Mouse (Mus musculus): ENCODE results near the gene Gm10964. TPM values are rescaled to one million over a fixed set of nuclear protein-coding genes. Genes with fewer than 3 reads are reported as not detected.

Gm10964 gene
- polyA plus RNA-seq, 1 experiment from 2014 or later, result not detected

GRCm38 (mm10) chr3:103734696-103735519 is 4.3 kb upstream of the Gm10964 start:
- DNase-seq (ENCODE audit: low spot score), result no peak

GRCm38 (mm10) chr3:103735776-103736600 is 3.2 kb upstream of the Gm10964 start:
- DNase-seq (ENCODE audit: low spot score), result no peak

- no peak for DNase-seq (ENCODE audit: low spot score)
These were observed 2.0 kb upstream of the Gm10964 start for GRCm38 (mm10) chr3:103737061-103737754.

- peak; percentile 88 for DNase-seq (ENCODE audit: low spot score)
These were observed 1.2 kb upstream of the Gm10964 start, which contains the start of gene Olfml3 for GRCm38 (mm10) chr3:103737778-103738571. Gene Olfml3, minus strand, starts transcription at chr3:103738001.

DNA sequence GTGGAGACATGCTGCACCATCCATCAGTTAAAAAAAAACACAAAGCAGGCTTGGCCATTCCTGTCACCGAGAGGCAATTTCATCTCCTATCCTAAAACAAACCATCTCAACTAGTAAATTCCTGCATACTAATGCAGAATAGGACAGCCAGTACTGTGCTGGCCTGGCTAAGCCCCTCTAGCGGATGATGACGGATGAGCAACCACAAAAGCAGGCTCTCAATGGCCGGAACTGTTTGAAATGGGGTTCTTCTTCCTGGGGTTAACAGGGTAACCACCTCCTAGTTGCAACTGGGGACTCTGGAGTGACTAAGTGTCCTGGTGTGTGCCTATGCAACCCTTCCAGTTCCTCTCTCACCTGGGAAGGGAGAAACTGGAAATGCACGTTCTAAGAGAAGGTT is 1.2 kb downstream of the Gm10964 start:
- no peak for DNase-seq (ENCODE audit: low spot score)

DNA sequence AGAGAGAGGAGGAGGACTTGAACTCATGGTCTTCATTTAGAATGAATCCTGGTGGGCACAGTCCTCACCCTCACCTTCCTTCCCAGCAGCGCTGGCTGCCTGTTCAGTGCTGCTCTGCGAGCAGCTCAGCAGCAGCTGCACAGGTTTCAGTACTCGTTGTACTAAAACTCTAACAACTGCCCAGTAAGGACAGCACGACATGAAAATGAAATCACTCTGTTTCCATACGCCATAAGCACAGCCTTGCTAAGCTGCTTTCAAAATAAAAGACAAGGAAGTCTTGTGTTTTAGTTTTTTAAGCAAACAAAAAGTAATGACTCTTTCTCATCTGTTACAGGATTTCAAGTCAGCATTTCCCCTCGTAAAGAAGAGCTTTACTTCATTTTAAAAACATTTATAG is 4.0 kb downstream of the Gm10964 start:
- no peak for DNase-seq (ENCODE audit: low spot score)

GRCm38 (mm10) chr3:103745001-103745770 is 6.0 kb downstream of the Gm10964 start:
- no peak for DNase-seq (ENCODE audit: low spot score)

DNA sequence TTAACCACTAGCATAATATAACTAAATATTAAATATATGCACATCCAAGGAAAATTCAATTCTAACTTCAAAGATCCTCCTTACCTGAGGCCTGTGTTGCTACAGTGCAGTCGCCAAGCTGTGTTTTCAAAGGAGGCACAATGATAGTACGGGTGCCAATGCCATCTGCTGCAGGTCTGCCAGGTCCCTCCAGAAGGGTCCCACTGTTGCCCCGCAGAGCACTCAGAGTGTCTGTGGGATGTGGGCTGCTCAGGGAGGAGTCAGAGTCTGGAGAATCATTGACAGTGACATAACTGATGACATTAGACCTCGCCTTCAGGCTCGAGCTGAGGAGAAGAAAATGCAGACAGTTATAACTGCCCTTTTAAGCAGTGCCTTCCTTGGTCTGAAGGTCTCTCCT is 7.5 kb downstream of the Gm10964 start:
- DNase-seq (ENCODE audit: low spot score), result no peak

DNA sequence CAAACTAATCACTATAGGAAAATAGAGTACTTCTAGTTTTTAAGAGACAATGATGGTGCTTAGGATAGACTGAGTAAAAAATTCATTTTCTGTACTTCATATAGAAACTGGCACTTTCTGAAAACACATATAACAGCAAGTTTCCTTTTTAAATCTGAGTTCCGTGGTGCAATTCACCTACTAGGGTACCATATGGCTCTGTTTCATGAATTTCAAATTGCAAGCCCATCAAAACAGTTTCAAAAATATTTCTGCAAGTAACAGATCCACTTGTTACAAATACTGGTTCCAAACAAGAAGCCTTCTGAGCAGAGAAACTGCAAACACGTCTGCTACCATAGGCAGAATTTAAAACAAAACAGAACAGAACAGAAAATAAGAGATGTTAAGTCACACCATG is 12.4 kb downstream of the Gm10964 start:
- DNase-seq (ENCODE audit: low spot score), result no peak

GRCm38 (mm10) chr3:103755351-103755750 is 16.2 kb downstream of the Gm10964 start:
- no peak for DNase-seq (ENCODE audit: low spot score)

- no peak for DNase-seq (ENCODE audit: low spot score)
These were observed 17.8 kb downstream of the Gm10964 start for GRCm38 (mm10) chr3:103756920-103757319.

GRCm38 (mm10) chr3:103758456-103758855 is 19.3 kb downstream of the Gm10964 start:
- DNase-seq (ENCODE audit: low spot score), result no peak

DNA sequence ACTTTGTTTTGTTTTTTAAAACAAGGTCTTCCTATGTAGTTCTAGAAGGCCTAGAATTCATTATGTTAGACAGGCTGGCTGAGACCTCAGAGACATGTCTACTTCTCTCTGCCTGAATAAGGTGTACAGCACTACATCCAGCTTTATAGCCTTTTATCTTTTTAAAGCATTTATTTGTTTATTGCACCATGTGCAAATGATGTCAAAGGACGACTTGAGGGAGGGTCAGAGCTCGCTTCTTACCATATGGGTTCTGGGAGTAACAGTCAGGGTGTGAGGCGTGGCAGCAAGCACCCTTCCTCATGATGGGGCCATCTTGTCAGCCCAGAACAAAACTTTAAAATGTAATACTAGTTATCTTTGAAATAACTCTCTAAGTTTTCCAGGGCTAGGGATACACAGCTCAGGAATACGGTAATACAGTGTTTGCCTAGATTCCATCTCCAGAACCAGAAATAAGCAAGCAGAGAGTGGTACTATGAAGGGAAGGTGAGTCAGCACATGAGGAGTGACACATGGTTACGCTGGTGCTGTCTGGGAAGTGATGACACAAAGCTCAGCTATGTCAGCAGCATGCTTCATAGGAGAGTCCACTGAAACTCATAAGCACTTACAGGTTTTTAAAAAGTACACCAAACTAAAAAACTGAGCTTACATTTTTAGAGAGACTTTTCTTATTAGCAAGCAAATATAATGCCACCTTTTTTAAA is 20.2 kb downstream of the Gm10964 start:
- no peak for DNase-seq (ENCODE audit: low spot score)

GRCm38 (mm10) chr3:103766789-103767188 is 27.6 kb downstream of the Gm10964 start:
- no peak for DNase-seq (ENCODE audit: low spot score)

- DNase-seq (ENCODE audit: low spot score), result no peak
These were observed 32.5 kb downstream of the Gm10964 start for GRCm38 (mm10) chr3:103771531-103772130.

- DNase-seq (ENCODE audit: low spot score), result peak; percentile 24
These were observed 33.7 kb downstream of the Gm10964 start for GRCm38 (mm10) chr3:103772846-103773245.

- DNase-seq (ENCODE audit: low spot score), result no peak
These were observed 34.3 kb downstream of the Gm10964 start for GRCm38 (mm10) chr3:103773508-103773907.

DNA sequence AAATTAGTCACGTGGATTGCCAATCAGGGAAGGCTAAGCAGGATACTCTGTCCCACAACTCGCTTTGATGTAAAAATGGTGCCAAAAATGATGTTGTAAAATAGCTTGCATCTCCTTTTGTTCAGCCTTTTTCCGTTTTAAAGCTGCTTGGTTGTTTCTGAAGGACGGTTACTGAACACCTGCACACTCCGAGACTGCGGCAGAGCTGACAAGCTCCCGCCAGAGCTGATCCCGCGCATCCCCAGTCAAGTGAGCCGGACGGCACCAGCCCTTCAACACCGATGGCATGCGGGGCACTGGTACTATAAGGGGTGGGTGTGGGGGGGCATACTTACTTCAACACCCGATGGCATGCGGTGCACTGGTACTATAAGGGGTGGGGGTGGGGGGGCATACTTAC is 34.8 kb downstream of the Gm10964 start:
- DNase-seq (ENCODE audit: low spot score), result peak; percentile 84

GRCm38 (mm10) chr3:103777940-103778339 is 38.8 kb downstream of the Gm10964 start:
- peak; percentile 68 for DNase-seq (ENCODE audit: low spot score)
